Mouse (Mus musculus) spleen, postnatal 4 days (tissue): Measurements from ENCODE around the gene Gnb1.
"Not testable (repeated sequence)": the region's sequence is repeated elsewhere in the genome, so short reads cannot be mapped to it uniquely, and the experiment has no call there.

Experiments used
- DNase-seq, 2 experiments: peaks; one replicate each; pipeline ENCODE4 v3.0.0; 2022; ENCODE audit warnings: low spot score in 2 of 2

The Gnb1 gene

GRCm38 (mm10) chr4:155552917-155553532 is 61.9 kb downstream of the Gnb1 start:
- DNase-seq: no peak

- DNase-seq: no peak
Observed at GRCm38 (mm10) chr4:155554880-155555279, 63.7 kb downstream of the Gnb1 start.

- DNase-seq: no peak
Observed at GRCm38 (mm10) chr4:155555464-155555863, 64.3 kb downstream of the Gnb1 start.

GRCm38 (mm10) chr4:155559454-155559853 is 68.3 kb downstream of the Gnb1 start:
- DNase-seq: no peak

- DNase-seq: no peak
Observed at GRCm38 (mm10) chr4:155560932-155561331, 69.8 kb downstream of the Gnb1 start.

GRCm38 (mm10) chr4:155561661-155562442 is 70.7 kb downstream of the Gnb1 start, which contains the start of gene Nadk:
Gene Nadk (plus strand): TSS chr4:155562378.
- no peak for DNase-seq

- DNase-seq: peak; percentile 42 to 73
Observed at GRCm38 (mm10) chr4:155562725-155563399, 71.7 kb downstream of the Gnb1 start.

- peak; percentile 95 for DNase-seq
Observed at GRCm38 (mm10) chr4:155563400-155564231, 72.5 kb downstream of the Gnb1 start.

GRCm38 (mm10) chr4:155564315-155565069 is 73.3 kb downstream of the Gnb1 start:
- DNase-seq: no peak

GRCm38 (mm10) chr4:155566555-155566954 is 75.4 kb downstream of the Gnb1 start:
- no peak for DNase-seq

GRCm38 (mm10) chr4:155568170-155568569 is 77.0 kb downstream of the Gnb1 start:
- no peak for DNase-seq

GRCm38 (mm10) chr4:155568632-155569370 is 77.6 kb downstream of the Gnb1 start:
- no peak for DNase-seq

GRCm38 (mm10) chr4:155569818-155570217 is 78.7 kb downstream of the Gnb1 start:
- DNase-seq: no peak

GRCm38 (mm10) chr4:155570315-155570714 is 79.2 kb downstream of the Gnb1 start:
- not testable (repeated sequence) for DNase-seq

- no peak for DNase-seq
Observed at GRCm38 (mm10) chr4:155571442-155571841, 80.3 kb downstream of the Gnb1 start.

GRCm38 (mm10) chr4:155573155-155573554 is 82.0 kb downstream of the Gnb1 start:
- DNase-seq: no peak

GRCm38 (mm10) chr4:155573876-155574275 is 82.7 kb downstream of the Gnb1 start:
- DNase-seq: no peak

GRCm38 (mm10) chr4:155574931-155575330 is 83.8 kb downstream of the Gnb1 start:
- no peak for DNase-seq

- DNase-seq: no peak
Observed at GRCm38 (mm10) chr4:155575521-155575920, 84.4 kb downstream of the Gnb1 start.

GRCm38 (mm10) chr4:155577132-155577531 is 86.0 kb downstream of the Gnb1 start:
- no peak for DNase-seq
